In the genomic region with DNA sequence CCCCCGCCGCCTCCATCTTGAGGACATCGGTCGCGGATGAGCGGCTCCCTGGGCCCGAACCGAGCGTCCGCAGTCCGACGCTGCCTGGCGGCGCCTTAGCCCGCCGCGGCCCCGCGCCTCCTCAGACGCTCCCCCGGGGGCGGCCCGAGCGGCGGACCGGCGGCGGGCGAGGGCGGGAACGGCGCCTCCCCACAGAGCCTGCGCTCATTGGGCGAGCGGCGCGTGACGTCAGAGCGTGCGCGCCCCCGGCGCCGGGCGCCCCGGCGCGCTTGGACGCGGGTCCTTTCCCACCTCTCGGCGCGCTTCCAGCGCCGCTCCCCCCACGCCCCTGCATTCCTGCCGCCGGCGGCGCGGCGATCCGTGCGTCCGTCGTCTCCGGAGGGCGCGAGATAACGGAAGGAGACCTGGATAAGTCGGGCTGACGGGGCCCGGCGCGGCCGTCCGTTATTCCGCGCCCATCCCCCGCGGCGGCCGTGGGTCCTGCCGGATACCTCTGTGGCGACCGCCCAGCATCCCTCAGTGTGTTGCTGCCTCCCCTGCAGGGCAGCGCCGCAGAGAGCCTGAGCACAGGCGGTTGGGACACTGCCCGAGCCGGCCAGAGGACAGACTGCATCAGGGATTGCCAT, we compare ENCODE assay signal across 8 mouse cellular contexts. TPM values are rescaled to one million over a fixed set of nuclear protein-coding genes. Genes with fewer than 3 reads are reported as not detected.
DNase-seq lines count a peak whose midpoint lies in the region; ATAC-seq lines count a peak whose summit lies in the region.

A gene (minus strand): TSS at position 123 of the 626 bp plus-strand sequence.

- DNase-seq in WW6 (ENCODE audit: low read depth, low spot score) = peak; percentile 67
- peak; percentile 76 to 90 for DNase-seq in cerebellum, postnatal 4 days (ENCODE audit: low spot score in 2 of 2)
- DNase-seq in gastrocnemius, adult 18-20 months (ENCODE audit: low spot score) = peak; percentile 85
- DNase-seq in left cerebral cortex, adult 18-20 months (ENCODE audit: low spot score in 2 of 2) = peak; percentile 83 to 93
- peak; percentile 93 to 96 for DNase-seq in lung, postnatal 4 days
- peak; percentile 95 for DNase-seq in retina, postnatal 1 day
- peak; percentile 93 for DNase-seq in thymus, postnatal 4 days

- peak within 1 kb of the TSS; percentile 99 for H3K4me2 ChIP-seq in hindbrain, embryonic 16.5 days (ENCODE audit: low read length)

- peak within 1 kb of the TSS; percentile 97 for H3K27ac ChIP-seq in hindbrain, embryonic 16.5 days (ENCODE audit: low read depth, low read length)

- peak within 1 kb of the TSS; percentile 95 for H3K4me3 ChIP-seq in hindbrain, embryonic 16.5 days (ENCODE audit: low read length)

- no peaks in the 10 kb centered on the region for H3K9me3 ChIP-seq in hindbrain, embryonic 16.5 days (ENCODE audit: control insufficient read depth, low read length)

- ATAC-seq in hindbrain, embryonic 16.5 days = peak; percentile 95

- H3K9ac ChIP-seq in hindbrain, embryonic 16.5 days (ENCODE audit: low read depth, low read length) = peak within 1 kb of the TSS; percentile 95

- H3K27me3 ChIP-seq in hindbrain, embryonic 16.5 days (replicated peaks; ENCODE audit: control insufficient read depth, insufficient read depth, low read length) = no peaks in the 10 kb centered on the region

- H3K36me3 ChIP-seq in hindbrain, embryonic 16.5 days (ENCODE audit: control insufficient read depth, insufficient read depth, low read length) = no peaks in the 10 kb centered on the region

- peaks cover 24% of the 10 kb centered on the region for H3K4me1 ChIP-seq in hindbrain, embryonic 16.5 days (ENCODE audit: control insufficient read depth, insufficient read depth, low read depth, low read length)

- under 1% methylated on average over 57 of the region's 91 CpGs for WGBS in hindbrain, embryonic 16.5 days

RNA-seq across cellular contexts. Expression of the gene that starts here (rescaled TPM):
- 10 to 100 TPM; 14.3 to 16.0 TPM for total RNA-seq in gastrocnemius, adult 18-20 months (2021)
- 8.4 and 9.4 TPM in 2 replicates for polyA plus RNA-seq in hindbrain, embryonic 16.5 days (2015; fragmentation: Nextera tagmentation; extraction: Ambion mirVana)
- 10 to 100 TPM; 57.0 to 58.1 TPM for total RNA-seq in left cerebral cortex, adult 18-20 months (2021)

Comparison
In these comparisons a context has a peak if more than half of its experiments do, and no peak if none do; other contexts are left out.
1. Peak in every context shown above with its lines: DNase-seq, ATAC-seq, H3K4me3 ChIP-seq and H3K27ac ChIP-seq.